Comparison of ENCODE assay signal across 23 mouse cellular contexts in the genomic region with DNA sequence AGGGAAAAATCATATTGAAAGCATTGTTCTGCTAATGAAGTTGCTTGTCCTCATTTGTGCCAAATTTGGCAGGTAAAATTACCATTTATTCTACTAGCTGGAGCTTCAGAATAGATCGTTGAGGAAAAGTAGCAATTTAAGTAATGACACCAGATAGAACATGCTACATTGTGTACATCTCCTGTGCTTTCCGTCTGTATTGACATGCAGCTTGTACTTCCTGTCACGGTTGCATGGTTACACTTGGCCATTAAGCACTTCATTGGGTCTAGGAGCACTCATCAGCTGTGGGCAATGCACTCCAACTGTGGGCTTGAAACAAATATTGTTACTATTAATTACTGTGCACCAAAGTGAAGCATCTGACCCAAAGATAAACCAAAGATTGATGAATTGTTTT.
"Had no signal": no experiment of that assay in that cellular context is flagged by ENCODE, and none has a peak within 500 bp of the region (broad histone marks: within the 10 kb centered on the region; RNA-seq: fewer than 3 reads in every experiment).

No protein-coding gene starts in this region.

- H3K9ac ChIP-seq: limb, embryonic 13.5 days; liver, embryonic 12.5 days; liver, embryonic 15.5 days; midbrain, embryonic 13.5 days; neural tube, embryonic 13.5 days had no signal

- H3K27ac ChIP-seq: kidney, postnatal 0 days; layer of hippocampus, adult 2 months; limb, embryonic 10.5 days; limb, embryonic 13.5 days; liver, embryonic 12.5 days; liver, embryonic 15.5 days; midbrain, embryonic 13.5 days; neural tube, embryonic 13.5 days; stomach, postnatal 0 days had no signal

- H3K4me1 ChIP-seq: liver, embryonic 12.5 days; liver, embryonic 15.5 days had no signal

- DNase-seq: kidney, postnatal 25 days; layer of hippocampus, adult 9-11 months; liver; lung, adult 2 months; lung, postnatal 14 days; lung, postnatal 4 days; right cerebral cortex, adult 18-20 months; right cerebral cortex, postnatal 14 days; right cerebral cortex, postnatal 4 days; thymus, adult 2 months; thymus, postnatal 14 days; thymus, postnatal 4 days had no signal

- H3K27me3 ChIP-seq: limb, embryonic 13.5 days; liver, embryonic 12.5 days; liver, embryonic 15.5 days; midbrain, embryonic 13.5 days; neural tube, embryonic 13.5 days had no signal

- H3K9me3 ChIP-seq: limb, embryonic 10.5 days; limb, embryonic 13.5 days; liver, embryonic 12.5 days; liver, embryonic 15.5 days; midbrain, embryonic 13.5 days; neural tube, embryonic 13.5 days had no signal

- H3K4me2 ChIP-seq: limb, embryonic 13.5 days; liver, embryonic 12.5 days; liver, embryonic 15.5 days; midbrain, embryonic 13.5 days; neural tube, embryonic 13.5 days had no signal

- H3K36me3 ChIP-seq: limb, embryonic 10.5 days; limb, embryonic 13.5 days; liver, embryonic 12.5 days; liver, embryonic 15.5 days; midbrain, embryonic 13.5 days; neural tube, embryonic 13.5 days had no signal

- H3K4me3 ChIP-seq: layer of hippocampus, adult 2 months; limb, embryonic 10.5 days; limb, embryonic 13.5 days; liver, embryonic 12.5 days; liver, embryonic 15.5 days; midbrain, embryonic 13.5 days; myocyte; neural tube, embryonic 13.5 days had no signal

- ATAC-seq: liver, embryonic 12.5 days; midbrain, embryonic 13.5 days; midbrain, embryonic 16.5 days had no signal
